Mouse (Mus musculus) megakaryocyte-erythroid progenitor cell, adult 5-6 weeks (primary cell): Measurements from ENCODE around the gene Slc22a14. TPM values are rescaled to one million over a fixed set of nuclear protein-coding genes. Genes with fewer than 3 reads are reported as not detected.

Experiments used
- ATAC-seq: replicated peaks from 2 replicates; pipeline ENCODE4 v1.8.0; 2016; ENCODE audit warnings: mild to moderate bottlenecking, inconsistent platforms; ENCODE audit not compliant: severe bottlenecking, poor library complexity, low FRiP score, low TSS enrichment
- total RNA-seq, 2 experiments: library from RNA; stranded (forward) in 1 of 2; stranded (reverse) in 1 of 2; fragments of 200-1000, 215-1000 nt in 1 of 2; fragments of >200 nt in 1 of 2; fragmentation: Nextera tagmentation in 1 of 2; gene quantifications; 2 replicates each; pipeline ENCODE4 v1.2.3; 2014 to 2017

Gene Slc22a14
- total RNA-seq, 2 experiments from 2014 or later = not detected

- ATAC-seq = no peak
Observed at GRCm38 (mm10) chr9:119330186-119330963, 35.0 kb downstream of the Slc22a14 start.

GRCm38 (mm10) chr9:119328488-119328887 is 36.9 kb downstream of the Slc22a14 start:
- ATAC-seq = no peak

GRCm38 (mm10) chr9:119324130-119324529 is 41.2 kb downstream of the Slc22a14 start:
- ATAC-seq = no peak

GRCm38 (mm10) chr9:119323260-119323645 is 42.1 kb downstream of the Slc22a14 start:
- ATAC-seq = 0 out of 2 replicates have a peak, but pooled peaks have one; percentile 12

GRCm38 (mm10) chr9:119322289-119323259 is 42.8 kb downstream of the Slc22a14 start, which contains the start of gene Oxsr1:
TSS of gene Oxsr1 (minus strand) at chr9:119322427.
- ATAC-seq = peak; percentile 95

GRCm38 (mm10) chr9:119321392-119322229 is 43.7 kb downstream of the Slc22a14 start:
- ATAC-seq = peak; percentile 8; the same call in 1 of the 2 replicates

- ATAC-seq = no peak
Observed at GRCm38 (mm10) chr9:119320946-119321345, 44.4 kb downstream of the Slc22a14 start.

GRCm38 (mm10) chr9:119320446-119320845 is 44.9 kb downstream of the Slc22a14 start:
- ATAC-seq = no peak

GRCm38 (mm10) chr9:119318891-119319290 is 46.5 kb downstream of the Slc22a14 start:
- ATAC-seq = no peak

GRCm38 (mm10) chr9:119313096-119313495 is 52.3 kb downstream of the Slc22a14 start:
- ATAC-seq = no peak

GRCm38 (mm10) chr9:119309067-119309466 is 56.3 kb downstream of the Slc22a14 start:
- no peak for ATAC-seq

GRCm38 (mm10) chr9:119305863-119306262 is 59.5 kb downstream of the Slc22a14 start:
- no peak for ATAC-seq

- ATAC-seq = no peak
Observed at GRCm38 (mm10) chr9:119298563-119298962, 66.8 kb downstream of the Slc22a14 start.

- ATAC-seq = no peak
Observed at GRCm38 (mm10) chr9:119297696-119298095, 67.7 kb downstream of the Slc22a14 start.

- 0 out of 2 replicates have a peak, but pooled peaks have one; percentile 57 for ATAC-seq
Observed at GRCm38 (mm10) chr9:119290791-119291190, 74.6 kb downstream of the Slc22a14 start.

- ATAC-seq = peak; percentile 85
Observed at GRCm38 (mm10) chr9:119280894-119281682, 84.3 kb downstream of the Slc22a14 start.

- ATAC-seq = no peak
Observed at GRCm38 (mm10) chr9:119278031-119278430, 87.3 kb downstream of the Slc22a14 start.

- ATAC-seq = no peak
Observed at GRCm38 (mm10) chr9:119276321-119276720, 89.0 kb downstream of the Slc22a14 start.
